Mouse (Mus musculus) lung, adult 10 weeks (tissue): ENCODE results near the gene Scgb1b10. TPM values are rescaled to one million over a fixed set of nuclear protein-coding genes. Genes with fewer than 3 reads are reported as not detected.

ENCODE experiments used
- polyA plus RNA-seq: library from polyadenylated mRNA; stranded (reverse); fragments of 350-450 nt; fragmentation: Illumina TruSeq; extraction: RNeasy Lipid Tissue Mini Kit (QIAGEN cat#74804); gene quantifications from one replicate; pipeline ENCODE4 v1.2.3, GENCODE M21; 2014; ENCODE audit warnings: low read depth, low replicate concordance; ENCODE audit not compliant: insufficient read depth

Scgb1b10 gene
- not detected for polyA plus RNA-seq

GRCm38 (mm10) chr7:32100553-32100952, at the start of gene Scgb1b10:
Gene Scgb1b10 (plus strand): TSS chr7:32100853.

Other genes with a start within 250 kb of the Scgb1b10 start
- not detected for gene Scgb2b11, start 110.3 kb downstream of the Scgb1b10 start, polyA plus RNA-seq
- gene Scgb1b11, start 122.0 kb downstream of the Scgb1b10 start, polyA plus RNA-seq = not detected
- not detected for gene Scgb2b12, start 226.4 kb downstream of the Scgb1b10 start, polyA plus RNA-seq
- gene Scgb1b12, start 233.3 kb downstream of the Scgb1b10 start, polyA plus RNA-seq = not detected